Mouse (Mus musculus): Measurements from ENCODE around the gene Mgrn1. TPM values are rescaled to one million over a fixed set of nuclear protein-coding genes. Genes with fewer than 3 reads are reported as not detected.

Gene Mgrn1
- 68.5 and 78.2 TPM in 2 replicates for polyA plus RNA-seq (2016; fragmentation: Nextera tagmentation; extraction: Ambion mirVana)

DNA sequence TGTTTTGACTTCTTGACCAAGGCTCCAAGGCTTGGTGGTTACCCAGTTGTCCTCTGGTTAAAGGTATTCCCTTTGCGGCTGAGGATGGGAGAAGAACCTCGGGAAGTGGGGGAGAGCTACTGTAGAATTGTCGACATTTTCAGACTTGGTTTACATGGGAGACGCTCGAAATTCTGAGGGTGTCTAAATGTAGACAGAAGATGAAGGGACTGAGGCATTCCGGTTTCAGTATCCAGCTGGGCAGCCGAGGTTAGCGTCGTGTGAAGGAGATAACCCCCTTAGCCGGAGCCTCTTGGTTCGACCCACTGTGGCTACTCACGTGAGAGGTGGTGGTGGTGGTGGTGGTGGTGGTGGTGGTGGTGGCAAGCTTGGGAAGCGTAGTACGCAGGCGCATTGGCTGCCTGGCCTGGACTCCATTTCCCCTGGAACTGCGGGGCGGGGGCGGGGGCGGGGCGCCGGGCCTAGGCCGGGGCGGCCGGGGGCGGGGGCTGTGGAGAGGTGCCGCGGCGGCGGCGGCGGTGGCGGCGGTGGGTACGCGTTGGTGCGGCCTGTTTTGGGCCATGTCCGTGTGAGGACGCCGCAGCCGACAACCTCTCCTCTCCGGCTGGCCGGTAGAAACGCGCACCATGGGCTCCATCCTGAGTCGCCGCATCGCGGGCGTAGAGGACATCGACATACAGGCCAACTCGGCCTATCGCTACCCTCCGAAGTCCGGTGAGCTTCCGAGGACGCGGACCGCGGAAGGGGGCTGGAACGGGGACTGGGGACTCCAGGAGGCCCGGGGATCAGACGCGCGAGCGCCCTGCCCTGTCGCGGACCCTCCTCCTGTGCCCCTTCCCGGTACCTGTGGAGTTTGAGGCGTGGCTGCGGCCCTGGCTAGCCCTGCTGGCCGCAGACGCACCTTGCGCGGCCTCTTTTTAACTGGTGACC, at the start of gene Mgrn1:
Mgrn1 (plus strand) TSS at position 490 of the 930 bp plus-strand sequence.
- H3K4me1 ChIP-seq = peaks cover 32% of the 10 kb centered on the region

DNA sequence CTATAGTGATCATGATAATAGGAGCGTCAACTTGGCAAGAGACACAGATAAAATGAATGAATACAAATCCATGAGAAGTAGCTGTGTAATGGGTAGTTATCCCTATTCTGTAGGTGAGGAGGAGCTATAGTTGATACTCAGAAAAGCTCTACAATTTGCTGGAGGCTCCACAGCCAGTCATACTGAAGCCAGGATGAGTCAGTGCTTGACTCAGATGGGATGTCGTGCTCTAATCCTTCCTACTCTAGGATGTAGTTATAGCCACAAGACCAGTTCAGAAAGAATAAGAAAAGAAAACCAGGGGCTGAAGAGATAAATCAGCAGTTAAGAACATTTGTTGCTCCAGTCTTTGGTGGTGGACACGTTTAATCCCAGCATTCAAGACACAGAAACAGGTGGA, 48.4 kb upstream of the Mgrn1 start:
- peaks cover 6% of the 10 kb centered on the region; the same call in 1 of the 2 replicates for H3K4me1 ChIP-seq
- no peaks in the 10 kb centered on the region for H3K9me3 ChIP-seq (replicated peaks)
- H3K4me3 ChIP-seq = no peak overlapping the region
- H3K36me3 ChIP-seq = no peaks in the 10 kb centered on the region
- WGBS = 85% methylated on average over 3 of the region's 3 CpGs
- no peak overlapping the region for H3K27ac ChIP-seq (replicated peaks)
- DNase-seq (ENCODE audit: low spot score) = no peak
- H3K27me3 ChIP-seq (ENCODE audit: low read depth, poor library complexity, severe bottlenecking) = no peaks in the 10 kb centered on the region

More for the DNA sequence above, at the start of gene Mgrn1:
- Histone ChIP-seq H3K27ac (replicated peaks) (peak within 1 kb of the TSS; percentile 96), H3K27me3 (ENCODE audit: low read depth, poor library complexity, severe bottlenecking) (no peaks in the 10 kb centered on the region), H3K9me3 (replicated peaks) (no peaks in the 10 kb centered on the region), H3K4me3 (peak within 1 kb of the TSS; percentile 70), H3K36me3 (peaks cover 2% of the 10 kb centered on the region; the same call in 1 of the 2 replicates)
- peak; percentile 92 for DNase-seq (ENCODE audit: low spot score)
- under 1% methylated on average over 57 of the region's 74 CpGs for WGBS

DNA sequence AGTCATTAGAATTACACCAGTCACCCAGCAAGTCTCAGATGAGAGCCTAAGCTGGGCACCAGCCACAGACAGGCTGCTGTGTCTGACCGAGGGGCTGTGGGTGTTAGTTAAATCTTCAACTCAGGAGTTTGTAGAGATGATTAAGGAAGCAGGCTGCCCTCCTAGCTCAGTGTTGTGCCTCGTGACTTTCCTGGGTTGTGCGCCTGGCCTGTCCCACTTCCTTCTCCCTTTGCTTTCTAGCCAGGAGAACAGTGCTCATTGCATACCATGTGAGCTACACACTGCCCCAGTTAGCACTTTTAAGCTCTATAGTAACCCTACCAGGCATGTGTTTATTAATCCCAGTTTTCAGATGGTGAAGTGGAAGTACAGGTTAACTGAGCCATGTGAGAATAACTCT, 46.5 kb upstream of the Mgrn1 start:
- DNase-seq (ENCODE audit: low spot score) = no peak
- peaks cover 6% of the 10 kb centered on the region; the same call in 1 of the 2 replicates for H3K4me1 ChIP-seq
- H3K27me3 ChIP-seq (ENCODE audit: low read depth, poor library complexity, severe bottlenecking) = no peaks in the 10 kb centered on the region
- no peaks in the 10 kb centered on the region for H3K36me3 ChIP-seq
- H3K4me3 ChIP-seq = no peak overlapping the region
- WGBS = 84% methylated on average over 3 of the region's 3 CpGs
- no peaks in the 10 kb centered on the region for H3K9me3 ChIP-seq (replicated peaks)
- H3K27ac ChIP-seq (replicated peaks) = no peak overlapping the region

DNA sequence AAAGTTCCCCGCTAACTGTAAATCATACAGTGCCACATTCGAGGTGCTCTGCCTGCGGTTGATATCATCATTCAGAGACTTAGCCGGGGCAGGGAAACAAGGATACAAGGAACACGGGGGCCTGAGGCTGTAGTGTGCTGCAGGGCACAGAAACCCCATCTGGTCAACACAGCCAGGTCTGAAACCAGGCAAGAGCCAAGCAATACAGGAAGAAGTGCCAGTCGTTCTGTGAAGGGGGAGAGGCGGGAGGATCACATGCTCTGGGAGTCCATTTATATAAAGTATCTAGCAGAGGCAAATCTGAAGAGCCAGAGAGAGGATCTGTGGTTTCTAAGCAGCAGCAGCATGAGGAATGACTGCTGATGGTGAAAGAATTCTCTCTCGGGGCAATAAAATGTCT, 45.8 kb upstream of the Mgrn1 start:
- H3K9me3 ChIP-seq (replicated peaks) = no peaks in the 10 kb centered on the region
- no peaks in the 10 kb centered on the region for H3K27me3 ChIP-seq (ENCODE audit: low read depth, poor library complexity, severe bottlenecking)
- H3K4me1 ChIP-seq = peaks cover 6% of the 10 kb centered on the region; the same call in 1 of the 2 replicates
- H3K4me3 ChIP-seq = no peak overlapping the region
- WGBS = 87% methylated on average over 8 of the region's 8 CpGs
- H3K36me3 ChIP-seq = no peaks in the 10 kb centered on the region
- DNase-seq (ENCODE audit: low spot score) = no peak
- no peak overlapping the region for H3K27ac ChIP-seq (replicated peaks)

DNA sequence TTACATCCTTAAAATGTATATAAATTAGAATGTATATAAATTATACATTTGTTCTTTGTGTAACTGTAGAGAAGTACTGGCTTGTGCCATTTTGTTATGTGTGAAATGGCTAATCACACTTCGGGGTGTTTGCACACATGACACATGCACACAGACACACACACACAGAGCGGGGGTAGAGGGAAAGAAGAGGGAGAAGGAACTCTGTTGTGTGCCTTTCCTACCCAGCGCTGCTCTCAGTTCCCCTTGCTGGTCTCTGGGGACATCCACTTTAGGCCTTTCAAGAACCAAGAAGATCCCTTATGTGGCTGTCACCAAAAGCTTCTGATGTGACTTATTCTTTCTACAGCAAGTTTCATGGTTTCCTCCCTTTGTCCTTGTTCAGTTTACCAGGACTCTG, 39.0 kb upstream of the Mgrn1 start:
- H3K4me3 ChIP-seq = no peak overlapping the region
- H3K36me3 ChIP-seq = no peaks in the 10 kb centered on the region
- no peak overlapping the region for H3K27ac ChIP-seq (replicated peaks)
- no peaks in the 10 kb centered on the region for H3K4me1 ChIP-seq
- 79% methylated on average over 3 of the region's 3 CpGs for WGBS
- no peaks in the 10 kb centered on the region for H3K9me3 ChIP-seq (replicated peaks)
- no peaks in the 10 kb centered on the region for H3K27me3 ChIP-seq (ENCODE audit: low read depth, poor library complexity, severe bottlenecking)
- no peak for DNase-seq (ENCODE audit: low spot score)

DNA sequence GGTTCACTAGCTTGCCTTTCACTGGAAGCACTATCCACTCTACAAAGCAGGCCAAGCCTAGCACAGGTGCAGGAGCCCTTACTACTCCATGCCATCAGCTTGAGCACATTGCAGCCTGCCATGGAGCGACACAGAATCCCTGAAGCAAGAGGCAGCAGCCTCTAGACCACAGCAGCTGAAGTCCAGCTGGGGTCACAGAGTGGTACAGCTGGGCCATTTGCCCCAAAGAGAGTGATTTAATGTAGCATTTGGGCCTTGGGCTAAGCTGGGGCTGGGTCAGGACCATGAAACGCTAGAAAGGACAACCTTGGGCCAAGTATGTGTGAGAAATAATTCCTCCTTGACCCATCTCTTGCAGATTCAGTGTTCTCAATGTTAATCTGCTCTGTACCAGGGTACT, 38.0 kb upstream of the Mgrn1 start:
- 90% methylated on average over 2 of the region's 2 CpGs for WGBS
- Histone ChIP-seq H3K9me3 (replicated peaks) (no peaks in the 10 kb centered on the region), H3K27ac (replicated peaks) (no peak overlapping the region), H3K4me1 (no peaks in the 10 kb centered on the region), H3K4me3 (no peak overlapping the region), H3K27me3 (ENCODE audit: low read depth, poor library complexity, severe bottlenecking) (no peaks in the 10 kb centered on the region), H3K36me3 (no peaks in the 10 kb centered on the region)
- DNase-seq (ENCODE audit: low spot score) = no peak

DNA sequence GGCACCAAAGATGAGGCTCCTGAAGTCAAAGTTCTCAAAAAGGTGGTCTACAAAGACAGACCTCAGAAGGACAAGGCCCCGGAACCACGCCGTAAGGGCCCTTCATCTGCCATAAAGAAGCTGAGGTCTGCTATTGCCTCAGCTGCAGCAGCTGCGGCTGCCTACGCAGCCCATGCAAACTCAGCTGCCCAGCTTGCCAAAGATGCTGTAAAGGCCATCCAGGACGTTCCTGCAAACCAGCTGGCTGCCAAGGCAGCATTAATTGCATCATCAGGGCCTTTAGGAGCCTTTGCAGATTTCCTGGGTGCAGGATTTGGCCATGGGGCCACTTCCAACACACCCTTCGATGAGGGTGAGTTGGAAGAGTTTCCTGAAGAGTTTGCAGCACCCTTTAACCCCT, 35.7 kb upstream of the Mgrn1 start:
- Histone ChIP-seq H3K4me1 (no peaks in the 10 kb centered on the region), H3K9me3 (replicated peaks) (no peaks in the 10 kb centered on the region), H3K27me3 (ENCODE audit: low read depth, poor library complexity, severe bottlenecking) (no peaks in the 10 kb centered on the region), H3K36me3 (no peaks in the 10 kb centered on the region), H3K27ac (replicated peaks) (no peak overlapping the region), H3K4me3 (no peak overlapping the region)
- no peak for DNase-seq (ENCODE audit: low spot score)
- WGBS = 80% methylated on average over 7 of the region's 7 CpGs

DNA sequence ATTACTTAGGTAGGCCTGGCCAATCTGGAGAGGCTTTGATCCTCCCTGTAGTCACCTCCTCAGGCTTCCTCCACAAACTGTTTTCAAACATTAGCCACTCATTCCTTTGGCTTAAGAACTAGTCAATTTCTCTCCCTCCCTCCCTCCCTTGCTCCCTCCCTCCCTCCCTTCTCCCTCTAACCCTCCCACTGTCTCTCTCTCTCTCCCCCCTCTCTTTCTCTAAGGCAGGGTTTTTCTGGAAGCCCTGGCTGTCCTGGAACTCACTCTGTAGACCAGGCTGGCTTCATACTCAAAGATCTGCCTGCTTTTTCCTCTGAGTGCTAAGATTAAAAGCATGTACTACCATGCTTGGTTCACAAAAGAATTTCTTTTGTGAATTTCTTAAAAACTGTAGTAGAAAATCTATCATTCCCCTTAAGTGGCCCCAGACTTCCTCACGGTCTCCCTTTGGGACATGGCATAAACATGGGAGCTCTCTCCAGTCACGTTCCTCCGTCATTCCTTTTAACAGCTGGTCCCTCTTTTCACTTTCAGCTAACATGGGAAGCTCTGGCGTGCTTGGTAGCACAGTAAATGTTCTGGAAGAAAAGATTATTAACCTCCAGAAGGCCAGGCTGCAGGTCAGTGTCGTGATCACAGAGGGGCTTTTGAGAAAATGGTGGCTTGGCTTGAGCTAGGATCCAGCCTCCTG, 35.0 kb upstream of the Mgrn1 start:
- no peaks in the 10 kb centered on the region for H3K27me3 ChIP-seq (ENCODE audit: low read depth, poor library complexity, severe bottlenecking)
- DNase-seq (ENCODE audit: low spot score) = no peak
- no peak overlapping the region for H3K4me3 ChIP-seq
- no peaks in the 10 kb centered on the region for H3K36me3 ChIP-seq
- WGBS = 86% methylated on average over 5 of the region's 5 CpGs
- no peaks in the 10 kb centered on the region for H3K9me3 ChIP-seq (replicated peaks)
- no peaks in the 10 kb centered on the region for H3K4me1 ChIP-seq
- H3K27ac ChIP-seq (replicated peaks) = no peak overlapping the region

DNA sequence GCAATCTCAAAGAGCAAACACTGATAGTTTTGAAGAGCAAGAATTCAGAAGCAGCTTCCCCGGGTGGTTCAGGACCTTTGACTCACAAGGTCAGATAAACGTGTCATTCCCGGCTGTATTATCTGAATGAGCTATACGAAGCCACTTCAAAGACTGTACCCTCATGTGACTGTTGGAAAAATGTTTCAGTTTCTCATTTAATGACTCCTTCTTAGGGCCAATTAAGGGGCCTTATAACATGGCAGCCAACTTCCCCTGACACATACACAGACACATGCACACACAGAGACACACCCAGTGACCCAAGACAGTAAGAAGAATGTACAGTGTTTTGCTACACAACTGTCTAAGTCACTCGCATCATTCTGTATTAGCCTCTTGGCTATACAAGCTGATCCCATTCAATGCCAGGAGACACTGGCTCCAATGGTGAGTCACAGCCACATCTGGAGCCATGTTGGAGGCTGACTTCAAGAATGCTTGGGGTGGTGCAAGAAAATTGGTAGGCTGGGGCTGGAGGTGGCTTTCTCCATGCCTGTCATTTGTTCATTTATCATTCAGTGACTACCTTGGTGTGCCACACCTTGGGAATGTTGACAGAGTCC, 30.9 kb upstream of the Mgrn1 start:
- Histone ChIP-seq H3K4me1 (no peaks in the 10 kb centered on the region), H3K27ac (replicated peaks) (no peak overlapping the region), H3K9me3 (replicated peaks) (no peaks in the 10 kb centered on the region), H3K27me3 (ENCODE audit: low read depth, poor library complexity, severe bottlenecking) (no peaks in the 10 kb centered on the region), H3K4me3 (no peak overlapping the region), H3K36me3 (no peaks in the 10 kb centered on the region)
- DNase-seq (ENCODE audit: low spot score) = no peak
- 79% methylated on average over 5 of the region's 5 CpGs for WGBS

DNA sequence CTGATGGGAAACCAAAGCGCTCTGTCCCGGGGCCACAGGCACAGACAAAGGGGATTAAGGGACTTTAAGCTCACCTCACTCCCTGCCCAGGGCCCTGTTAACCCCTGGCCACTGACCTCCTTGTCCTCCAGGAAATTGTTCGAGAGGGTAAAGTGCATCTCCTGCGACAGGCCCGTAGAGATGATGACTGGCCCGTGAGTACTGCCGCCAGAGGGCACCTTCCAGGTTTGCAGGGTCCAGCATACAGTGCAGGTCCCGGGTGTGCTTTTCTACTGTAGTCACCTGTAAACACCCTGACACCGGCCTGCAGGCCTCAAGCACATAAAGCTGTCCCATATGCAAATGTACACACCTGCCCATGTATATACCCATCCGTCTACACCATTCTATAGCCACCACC, 24.7 kb upstream of the Mgrn1 start:
- no peak for DNase-seq (ENCODE audit: low spot score)
- Histone ChIP-seq H3K27me3 (ENCODE audit: low read depth, poor library complexity, severe bottlenecking) (no peaks in the 10 kb centered on the region), H3K9me3 (replicated peaks) (no peaks in the 10 kb centered on the region), H3K4me3 (no peak overlapping the region), H3K4me1 (no peaks in the 10 kb centered on the region), H3K27ac (replicated peaks) (no peak overlapping the region), H3K36me3 (no peaks in the 10 kb centered on the region)
- WGBS = 41% methylated on average over 10 of the region's 10 CpGs

DNA sequence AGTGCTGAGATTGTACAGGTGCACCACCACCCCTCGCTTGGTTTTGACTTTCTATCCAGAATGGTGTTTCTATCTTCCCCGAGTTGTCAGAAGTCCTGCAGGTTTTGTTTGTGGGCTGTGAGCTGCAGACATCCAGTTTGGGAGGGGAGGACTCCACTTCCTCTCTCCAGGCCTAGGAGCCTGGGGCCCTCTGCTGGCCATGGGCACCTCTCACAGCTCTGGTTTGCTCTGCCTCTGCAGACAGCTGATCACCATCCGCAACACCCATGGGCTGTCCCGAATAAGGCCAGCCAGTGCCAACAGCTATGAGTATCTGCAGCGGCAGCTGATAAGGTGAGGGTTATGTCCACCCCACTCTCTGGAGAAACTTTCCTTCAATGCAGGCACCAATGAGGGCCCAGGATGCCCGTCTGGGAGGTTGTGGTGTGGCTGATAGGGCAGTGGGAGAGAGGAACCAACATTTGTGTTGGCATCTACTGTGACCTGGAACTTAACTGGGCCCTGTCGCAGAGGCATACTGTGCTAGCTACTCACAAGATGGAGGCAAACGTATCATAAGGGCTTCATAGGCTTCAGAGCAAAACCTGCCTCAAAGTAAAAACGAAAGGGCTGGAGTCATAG, 23.1 kb upstream of the Mgrn1 start:
- no peaks in the 10 kb centered on the region for H3K36me3 ChIP-seq
- H3K9me3 ChIP-seq (replicated peaks) = no peaks in the 10 kb centered on the region
- H3K27me3 ChIP-seq (ENCODE audit: low read depth, poor library complexity, severe bottlenecking) = no peaks in the 10 kb centered on the region
- WGBS = 61% methylated on average over 9 of the region's 9 CpGs
- no peak overlapping the region for H3K27ac ChIP-seq (replicated peaks)
- no peak overlapping the region for H3K4me3 ChIP-seq
- H3K4me1 ChIP-seq = no peaks in the 10 kb centered on the region
- peak; percentile 39 for DNase-seq (ENCODE audit: low spot score)

DNA sequence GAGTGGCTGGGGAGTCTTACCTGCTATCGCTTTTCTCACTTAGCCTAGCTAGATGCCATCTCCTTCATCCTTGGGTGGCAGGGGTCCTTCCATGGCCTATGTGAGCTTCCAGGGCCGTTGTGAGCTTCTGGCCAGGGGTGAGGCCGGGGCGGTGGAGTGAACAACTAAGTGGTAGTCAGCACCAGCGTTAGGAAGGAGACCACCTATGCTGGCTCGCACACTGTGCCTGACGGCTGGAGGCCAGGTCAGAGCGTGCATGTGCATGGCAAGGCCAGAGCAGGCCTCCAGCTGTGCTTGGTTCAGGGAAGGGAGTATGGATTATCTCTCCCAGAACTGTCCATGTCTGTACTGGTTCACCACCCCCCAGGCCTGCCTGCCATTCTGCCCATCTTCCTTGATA, 22.3 kb upstream of the Mgrn1 start:
- Histone ChIP-seq H3K27me3 (ENCODE audit: low read depth, poor library complexity, severe bottlenecking) (no peaks in the 10 kb centered on the region), H3K4me1 (no peaks in the 10 kb centered on the region), H3K27ac (replicated peaks) (no peak overlapping the region), H3K36me3 (no peaks in the 10 kb centered on the region), H3K4me3 (no peak overlapping the region), H3K9me3 (replicated peaks) (no peaks in the 10 kb centered on the region)
- DNase-seq (ENCODE audit: low spot score) = no peak
- 86% methylated on average over 8 of the region's 8 CpGs for WGBS
